Mouse (Mus musculus) embryonic facial prominence, embryonic 13.5 days (tissue): ENCODE measurements around the gene Ccn5. TPM values are rescaled to one million over a fixed set of nuclear protein-coding genes. Genes with fewer than 3 reads are reported as not detected.
A peak's percentile ranks its signal among the peaks of the same experiment; 100 is the strongest.

Experiments used
- ATAC-seq: fragments of 200-750 bp; cut with Nextera tagmentation; 2 replicates; pipeline ENCODE4 v1.8.0; 2017; ENCODE audit warnings: low read depth; ENCODE audit not compliant: insufficient number of reproducible peaks, insufficient read depth, low FRiP score, low TSS enrichment
- H3K27ac ChIP-seq: fragments of 300-500 bp; sonication (generic); 2 replicates; pipeline ENCODE4 v1.5.1; 2015; ENCODE audit warnings: moderate library complexity, mild to moderate bottlenecking, inconsistent platforms
- H3K27me3 ChIP-seq: fragments of 300-500 bp; sonication (generic); 2 replicates; pipeline ENCODE4 v1.6.1; 2015; ENCODE audit warnings: mild to moderate bottlenecking, inconsistent platforms
- H3K36me3 ChIP-seq: fragments of 300-500 bp; sonication (generic); 2 replicates; pipeline ENCODE4 v1.6.1; 2015; ENCODE audit warnings: mild to moderate bottlenecking, inconsistent platforms
- H3K4me1 ChIP-seq: fragments of 300-500 bp; sonication (generic); 2 replicates; pipeline ENCODE4 v1.6.1; 2015; ENCODE audit warnings: inconsistent platforms
- H3K4me2 ChIP-seq: fragments of 300-500 bp; sonication (generic); 2 replicates; pipeline ENCODE4 v1.6.1; 2015; ENCODE audit warnings: moderate library complexity, mild to moderate bottlenecking, inconsistent platforms
- H3K4me3 ChIP-seq: fragments of 300-500 bp; sonication (generic); 2 replicates; pipeline ENCODE4 v1.5.1; 2015; ENCODE audit warnings: mild to moderate bottlenecking, inconsistent platforms
- H3K9ac ChIP-seq: fragments of 300-500 bp; sonication (generic); 2 replicates; pipeline ENCODE4 v1.6.1; 2015; ENCODE audit warnings: mild to moderate bottlenecking, inconsistent platforms
- H3K9me3 ChIP-seq: fragments of 300-500 bp; sonication (generic); 2 replicates; pipeline ENCODE4 v1.6.1; 2016; ENCODE audit warnings: inconsistent platforms
- WGBS: fragments of 180-500 bp; shearing (Covaris S2); methylation state at CpG from one replicate; pipeline ENCODE4 v1.1.7; 2015; ENCODE audit warnings: mixed read lengths; 5-methylcytosine and 5-hydroxymethylcytosine counted together
- polyA plus RNA-seq: library from polyadenylated mRNA; unstranded; fragments of >200 nt; fragmentation: Nextera tagmentation; extraction: Ambion mirVana; gene quantifications from 2 replicates; pipeline ENCODE4 v1.2.1, GENCODE M21; 2015

Gene Ccn5
- polyA plus RNA-seq, 1 experiment from 2014 or later, result 0.24 TPM

GRCm38 (mm10) chr2:163803838-163804237, 16.8 kb upstream of the Ccn5 start:
- ATAC-seq, result no peak
- 0 out of 2 replicates have a peak, but pooled peaks cover 4% of the 10 kb centered on the region for H3K27me3 ChIP-seq

GRCm38 (mm10) chr2:163809166-163809565, 11.5 kb upstream of the Ccn5 start:
- no peaks in the 10 kb centered on the region for H3K36me3 ChIP-seq
- 89% methylated on average over 4 of the region's 4 CpGs for WGBS
- ATAC-seq, result no peak
- H3K9me3 ChIP-seq, result no peaks in the 10 kb centered on the region
- H3K27me3 ChIP-seq, result 0 out of 2 replicates have a peak, but pooled peaks cover 2% of the 10 kb centered on the region
- H3K4me1 ChIP-seq, result peaks cover 18% of the 10 kb centered on the region
- no peak overlapping the region for H3K4me3 ChIP-seq
- no peak overlapping the region for H3K4me2 ChIP-seq
- no peak overlapping the region for H3K27ac ChIP-seq
- no peak overlapping the region for H3K9ac ChIP-seq

More at GRCm38 (mm10) chr2:163803838-163804237, 16.8 kb upstream of the Ccn5 start:
- 77% methylated on average over 5 of the region's 5 CpGs for WGBS
- H3K4me2 ChIP-seq, result no peak overlapping the region
- H3K4me3 ChIP-seq, result no peak overlapping the region
- no peak overlapping the region for H3K9ac ChIP-seq
- no peak overlapping the region for H3K27ac ChIP-seq
- H3K9me3 ChIP-seq, result no peaks in the 10 kb centered on the region
- peaks cover 10% of the 10 kb centered on the region for H3K4me1 ChIP-seq
- no peaks in the 10 kb centered on the region for H3K36me3 ChIP-seq

DNA sequence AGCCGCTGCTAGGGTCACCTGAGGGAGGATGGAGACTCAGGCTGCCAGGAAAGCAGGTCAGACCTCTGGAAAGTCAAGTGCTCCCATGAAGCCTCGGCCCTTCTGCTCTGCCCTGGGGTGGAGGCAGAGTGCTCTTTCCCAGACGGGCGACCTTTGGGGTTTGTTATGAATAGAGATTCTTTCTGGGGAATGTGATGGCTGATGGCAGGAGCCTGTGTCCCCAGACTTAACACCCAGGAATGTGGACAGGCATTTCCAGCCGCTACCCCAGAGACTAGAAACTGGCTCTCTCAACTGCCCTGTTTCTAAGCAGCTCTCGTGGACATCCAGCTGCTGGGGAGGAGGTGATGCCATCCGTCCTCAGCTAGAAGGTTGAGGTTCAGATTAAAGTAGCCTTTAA, 11.0 kb upstream of the Ccn5 start:
- Histone ChIP-seq H3K27ac (no peak overlapping the region), H3K27me3 (no peaks in the 10 kb centered on the region), H3K4me1 (peaks cover 18% of the 10 kb centered on the region), H3K4me2 (no peak overlapping the region), H3K36me3 (no peaks in the 10 kb centered on the region), H3K4me3 (no peak overlapping the region), H3K9ac (no peak overlapping the region), H3K9me3 (no peaks in the 10 kb centered on the region)
- 57% methylated on average over 7 of the region's 7 CpGs for WGBS
- no peak for ATAC-seq

DNA sequence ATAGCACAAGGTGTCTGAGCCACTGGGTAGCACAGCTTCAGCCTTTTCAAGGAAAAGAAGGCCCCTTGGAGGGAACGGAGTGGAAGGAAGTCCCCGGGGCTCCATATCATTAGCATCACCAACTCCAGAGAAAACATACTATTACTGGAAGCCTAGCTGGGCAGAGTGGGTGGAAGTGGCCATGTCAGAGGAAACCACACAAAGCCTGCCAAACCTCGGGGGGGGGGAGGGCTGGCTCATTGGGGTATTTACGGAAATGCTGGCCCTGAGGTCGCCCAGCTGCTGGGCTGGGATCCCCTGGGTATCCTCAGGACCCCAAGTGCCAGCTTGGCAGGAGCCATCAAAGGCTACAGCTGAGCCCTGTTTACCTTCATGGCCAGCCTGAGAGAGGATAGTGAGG, 7.6 kb upstream of the Ccn5 start:
- H3K27me3 ChIP-seq, result no peaks in the 10 kb centered on the region
- no peaks in the 10 kb centered on the region for H3K36me3 ChIP-seq
- H3K9ac ChIP-seq, result no peak overlapping the region
- H3K4me1 ChIP-seq, result peaks cover 18% of the 10 kb centered on the region
- WGBS, result 54% methylated on average over 5 of the region's 5 CpGs
- no peak for ATAC-seq
- H3K9me3 ChIP-seq, result no peaks in the 10 kb centered on the region
- no peak overlapping the region for H3K4me3 ChIP-seq
- H3K4me2 ChIP-seq, result 0 out of 2 replicates have a peak overlapping the region, but pooled peaks have one; percentile 1
- H3K27ac ChIP-seq, result no peak overlapping the region

DNA sequence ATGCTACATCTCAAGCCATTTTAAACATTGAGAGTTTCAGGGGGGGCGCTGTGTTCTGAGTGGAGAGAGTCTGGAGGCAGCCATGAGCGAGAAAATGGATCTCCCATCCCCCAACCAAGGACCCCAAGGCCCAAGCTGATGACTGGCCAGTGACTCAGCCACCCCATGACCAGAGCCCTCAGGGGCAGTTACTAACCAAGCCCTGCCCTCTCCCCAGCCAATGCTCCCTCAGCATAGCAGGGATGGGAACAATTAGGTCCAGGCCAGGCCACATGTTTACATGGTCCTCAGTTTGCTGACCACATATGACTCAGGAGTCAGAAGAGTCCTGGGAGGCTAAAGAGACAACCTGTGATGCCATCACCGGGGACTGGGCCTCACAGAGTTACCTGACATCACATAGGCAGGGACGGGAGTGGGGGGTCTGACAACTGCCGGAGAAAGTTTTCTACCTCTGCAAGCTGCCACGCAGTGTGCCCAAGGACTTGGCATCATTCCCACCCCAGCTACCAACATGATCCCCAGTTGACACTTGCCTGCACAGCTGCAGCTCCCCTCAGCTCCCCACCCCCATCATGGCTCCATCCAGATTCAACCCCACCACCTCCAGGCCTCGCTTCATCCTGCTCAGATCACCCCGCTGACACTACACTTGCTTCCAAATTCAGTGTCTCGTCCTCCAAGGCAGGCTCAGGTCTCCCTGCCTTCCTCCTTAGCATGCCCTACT, 5.8 kb upstream of the Ccn5 start:
- Histone ChIP-seq H3K4me3 (no peak overlapping the region), H3K9ac (no peak overlapping the region), H3K27me3 (no peaks in the 10 kb centered on the region), H3K27ac (no peak overlapping the region), H3K4me2 (no peak overlapping the region), H3K4me1 (peaks cover 18% of the 10 kb centered on the region), H3K36me3 (no peaks in the 10 kb centered on the region), H3K9me3 (no peaks in the 10 kb centered on the region)
- no peak for ATAC-seq
- 80% methylated on average over 9 of the region's 9 CpGs for WGBS

DNA sequence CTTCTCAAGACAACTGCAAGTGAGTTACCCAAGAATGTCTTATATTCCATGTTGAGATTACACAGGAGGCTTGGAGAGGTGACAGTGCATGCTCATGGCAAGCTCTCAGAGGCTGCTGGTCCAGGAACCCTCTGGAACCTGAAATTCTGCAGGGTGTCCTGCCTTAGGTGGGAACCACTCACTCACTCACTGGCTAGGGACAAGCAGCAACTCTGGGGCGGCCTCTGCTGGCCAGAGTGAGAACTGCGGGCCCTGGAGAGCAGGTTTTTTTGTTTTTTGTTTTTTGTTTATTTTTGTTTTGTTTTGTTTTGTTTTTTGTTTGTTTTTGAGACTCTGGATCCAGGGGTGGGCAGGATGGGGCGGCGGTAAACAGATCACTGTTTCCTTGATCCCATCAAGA, 2.6 kb downstream of the Ccn5 start:
- H3K27ac ChIP-seq, result no peak overlapping the region
- H3K4me2 ChIP-seq, result peak overlapping the region; percentile 38
- 5% methylated on average over 4 of the region's 4 CpGs for WGBS

GRCm38 (mm10) chr2:163823771-163824170, 3.1 kb downstream of the Ccn5 start:
- H3K9me3 ChIP-seq, result no peaks in the 10 kb centered on the region
- no peak overlapping the region for H3K9ac ChIP-seq
- H3K27me3 ChIP-seq, result peaks cover 4% of the 10 kb centered on the region; the same call in 1 of the 2 replicates
- H3K4me2 ChIP-seq, result peak overlapping the region; percentile 38
- peaks cover 13% of the 10 kb centered on the region for H3K4me1 ChIP-seq
- peak overlapping the region; percentile 6; the same call in 1 of the 2 replicates for H3K4me3 ChIP-seq
- no peak overlapping the region for H3K27ac ChIP-seq
- H3K36me3 ChIP-seq, result no peaks in the 10 kb centered on the region
- 20% methylated on average over 11 of the region's 11 CpGs for WGBS
- no peak for ATAC-seq

More for the DNA sequence above, 2.6 kb downstream of the Ccn5 start:
- peaks cover 13% of the 10 kb centered on the region for H3K4me1 ChIP-seq
- H3K9ac ChIP-seq, result no peak overlapping the region
- H3K36me3 ChIP-seq, result no peaks in the 10 kb centered on the region
- no peak for ATAC-seq
- H3K9me3 ChIP-seq, result no peaks in the 10 kb centered on the region
- peaks cover 4% of the 10 kb centered on the region; the same call in 1 of the 2 replicates for H3K27me3 ChIP-seq
- no peak overlapping the region for H3K4me3 ChIP-seq

DNA sequence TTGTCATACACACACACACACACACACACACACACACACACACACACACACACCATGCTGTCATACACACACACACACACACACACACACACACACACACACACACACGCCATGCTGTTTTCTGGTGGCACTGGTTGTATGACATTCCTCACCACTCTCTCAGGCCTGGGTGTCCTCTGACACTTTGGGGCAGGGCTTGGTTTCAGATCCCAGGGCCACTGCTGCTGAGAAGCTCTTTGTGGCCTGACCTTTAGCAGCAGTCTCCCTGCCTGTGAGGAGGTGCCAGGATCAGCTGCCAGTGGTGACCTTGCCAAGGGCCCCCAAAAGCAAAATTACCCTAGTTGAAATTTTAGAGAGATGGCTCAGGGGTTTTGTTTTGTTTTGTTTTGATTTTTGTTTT, 5.2 kb downstream of the Ccn5 start:
- Histone ChIP-seq H3K4me1 (peaks cover 13% of the 10 kb centered on the region), H3K9me3 (no peaks in the 10 kb centered on the region), H3K4me2 (no peak overlapping the region), H3K9ac (no peak overlapping the region), H3K27ac (no peak overlapping the region), H3K36me3 (no peaks in the 10 kb centered on the region), H3K27me3 (peaks cover 4% of the 10 kb centered on the region; the same call in 1 of the 2 replicates), H3K4me3 (no peak overlapping the region)
- ATAC-seq, result no peak
- 93% methylated on average over 1 of the region's 1 CpGs for WGBS

- H3K36me3 ChIP-seq, result no peaks in the 10 kb centered on the region
- no peak overlapping the region for H3K4me3 ChIP-seq
- H3K9me3 ChIP-seq, result no peaks in the 10 kb centered on the region
- H3K4me1 ChIP-seq, result peaks cover 13% of the 10 kb centered on the region
- no peak for ATAC-seq
- H3K27me3 ChIP-seq, result peaks cover 4% of the 10 kb centered on the region; the same call in 1 of the 2 replicates
- H3K9ac ChIP-seq, result no peak overlapping the region
- WGBS, result 55% methylated on average over 5 of the region's 5 CpGs
- no peak overlapping the region for H3K27ac ChIP-seq
- H3K4me2 ChIP-seq, result no peak overlapping the region
Observed at GRCm38 (mm10) chr2:163826494-163826893, 5.8 kb downstream of the Ccn5 start.

GRCm38 (mm10) chr2:163831163-163831562, 10.5 kb downstream of the Ccn5 start:
- no peak overlapping the region for H3K4me2 ChIP-seq
- H3K4me3 ChIP-seq, result no peak overlapping the region
- H3K4me1 ChIP-seq, result peaks cover 6% of the 10 kb centered on the region; the same call in 1 of the 2 replicates
- H3K9ac ChIP-seq, result no peak overlapping the region
- H3K27me3 ChIP-seq, result peaks cover 6% of the 10 kb centered on the region; the same call in 1 of the 2 replicates
- WGBS, result 50% methylated on average over 1 of the region's 1 CpGs
- H3K9me3 ChIP-seq, result no peaks in the 10 kb centered on the region
- H3K36me3 ChIP-seq, result no peaks in the 10 kb centered on the region
- no peak for ATAC-seq
- H3K27ac ChIP-seq, result no peak overlapping the region

- no peak overlapping the region for H3K4me3 ChIP-seq
- no peaks in the 10 kb centered on the region for H3K9me3 ChIP-seq
- no peak overlapping the region for H3K4me2 ChIP-seq
- no peak for ATAC-seq
- H3K27ac ChIP-seq, result no peak overlapping the region
- 27% methylated on average over 9 of the region's 9 CpGs for WGBS
- no peaks in the 10 kb centered on the region for H3K4me1 ChIP-seq
- no peak overlapping the region for H3K9ac ChIP-seq
- 0 out of 2 replicates have a peak, but pooled peaks cover 4% of the 10 kb centered on the region for H3K27me3 ChIP-seq
- no peaks in the 10 kb centered on the region for H3K36me3 ChIP-seq
Observed at GRCm38 (mm10) chr2:163838043-163838442, 17.4 kb downstream of the Ccn5 start.

DNA sequence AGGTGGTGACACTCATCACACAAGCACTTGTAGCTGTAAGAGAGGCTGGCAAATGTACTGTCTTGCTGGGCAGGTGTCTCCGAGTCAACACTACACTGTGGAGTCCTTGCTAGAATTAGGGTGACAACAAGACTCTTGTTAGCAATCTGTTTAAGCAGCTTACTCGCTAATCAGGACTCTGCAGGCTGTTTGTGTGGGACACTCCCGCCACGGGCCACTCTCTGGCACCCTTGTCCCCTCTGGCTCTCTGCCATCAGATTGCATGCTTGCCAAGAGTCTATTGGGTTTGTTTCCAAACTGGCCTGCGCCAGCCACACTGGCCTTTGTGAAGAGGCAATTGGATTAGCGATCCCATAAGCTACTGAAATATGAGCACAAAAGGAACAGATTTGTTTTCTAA, 18.9 kb downstream of the Ccn5 start:
- Histone ChIP-seq H3K4me2 (no peak overlapping the region), H3K27ac (no peak overlapping the region), H3K9me3 (no peaks in the 10 kb centered on the region), H3K4me3 (no peak overlapping the region), H3K9ac (no peak overlapping the region), H3K4me1 (no peaks in the 10 kb centered on the region), H3K36me3 (no peaks in the 10 kb centered on the region), H3K27me3 (0 out of 2 replicates have a peak, but pooled peaks cover 4% of the 10 kb centered on the region)
- ATAC-seq, result no peak
- WGBS, result 59% methylated on average over 6 of the region's 6 CpGs
